ENCODE assay signal across 14 mouse cellular contexts in the genomic region with DNA sequence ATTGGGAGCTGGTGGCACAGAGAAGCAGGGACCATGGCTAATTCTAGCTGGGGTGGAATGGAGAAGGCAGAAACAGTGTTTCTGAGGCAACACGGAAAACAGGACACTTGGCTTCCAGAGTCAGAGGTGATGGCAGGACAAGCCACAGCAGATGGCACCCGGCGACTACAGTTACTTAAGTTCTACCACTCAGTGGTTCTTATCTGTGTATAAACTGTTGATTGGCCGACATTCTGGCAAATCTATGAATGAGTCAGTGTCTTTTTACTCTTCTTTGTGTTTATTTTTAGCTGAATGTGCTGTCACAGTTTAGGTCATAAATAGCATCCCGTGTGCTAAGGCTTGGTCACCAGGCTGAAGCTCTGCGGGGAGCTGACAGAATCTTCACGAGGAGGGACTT. TPM values are rescaled to one million over a fixed set of nuclear protein-coding genes. Genes with fewer than 3 reads are reported as not detected.
DNase-seq lines count a peak whose midpoint lies in the region; ATAC-seq and TF ChIP-seq lines count a peak whose summit lies in the region.
"Had no signal": no experiment of that assay in that cellular context is flagged by ENCODE, and none has a peak within 500 bp of the region (broad histone marks: within the 10 kb centered on the region; RNA-seq: fewer than 3 reads in every experiment).

No protein-coding gene starts in this region.

- no peak overlapping the region for H3K4me2 ChIP-seq in heart, embryonic 11.5 days
- H3K4me2 ChIP-seq: embryonic facial prominence, embryonic 12.5 days had no signal

- H3K79me2 ChIP-seq in C2C12 (ENCODE audit: control insufficient read depth, insufficient read depth) = no peaks in the 10 kb centered on the region

- H3K27ac ChIP-seq in heart, embryonic 11.5 days (ENCODE audit: low read depth, low read length) = peak overlapping the region; percentile 47
- H3K27ac ChIP-seq: embryonic facial prominence, embryonic 12.5 days; limb, embryonic 10.5 days; midbrain, embryonic 10.5 days had no signal

- no peaks in the 10 kb centered on the region for H3K36me3 ChIP-seq in C2C12 (ENCODE audit: control insufficient read depth, insufficient read depth)
- no peaks in the 10 kb centered on the region for H3K36me3 ChIP-seq in heart, embryonic 11.5 days (ENCODE audit: control insufficient read depth, insufficient read depth, low read length)
- H3K36me3 ChIP-seq: embryonic facial prominence, embryonic 12.5 days; limb, embryonic 10.5 days; midbrain, embryonic 10.5 days had no signal

- H3K27me3 ChIP-seq in C2C12 (ENCODE audit: control insufficient read depth, insufficient read depth, insufficient read length) = no peaks in the 10 kb centered on the region
- no peaks in the 10 kb centered on the region for H3K27me3 ChIP-seq in heart, embryonic 11.5 days (ENCODE audit: control insufficient read depth, insufficient read depth, low read length)
- H3K27me3 ChIP-seq: embryonic facial prominence, embryonic 12.5 days had no signal

- DNase-seq in cerebellum, adult 8-10 months = peak; percentile 35
- DNase-seq in lung, postnatal 25 days (ENCODE audit: low spot score) = peak; percentile 23
- no peak for DNase-seq in right cerebral cortex, postnatal 25 days
- no peak for DNase-seq in retina, postnatal 1 day
- DNase-seq: adrenal gland, postnatal 25 days; kidney, adult 18-20 months had no signal

- no peak for TF ChIP-seq CTCF in C2C12 (IDR thresholded peaks at IDR 0.05; ENCODE audit: control insufficient read depth, insufficient read depth, insufficient read length)

- WGBS in heart, embryonic 11.5 days (ENCODE audit: insufficient replicate concordance) = 36% methylated on average over 7 of the region's 7 CpGs

- no peak for ATAC-seq in cerebellum, adult (ENCODE audit: insufficient number of reproducible peaks, low FRiP score, low TSS enrichment)
- ATAC-seq in heart, embryonic 11.5 days (replicated peaks; ENCODE audit: insufficient number of reproducible peaks, low FRiP score, low TSS enrichment) = no peak
- ATAC-seq in inflammation-experienced regulatory T-cells, adult 6 months = no peak

- H3K9ac ChIP-seq in heart, embryonic 11.5 days (ENCODE audit: low read depth, low read length) = no peak overlapping the region
- H3K9ac ChIP-seq: embryonic facial prominence, embryonic 12.5 days had no signal

- H3K9me3 ChIP-seq in heart, embryonic 11.5 days (replicated peaks; ENCODE audit: control insufficient read depth, low read length) = no peaks in the 10 kb centered on the region
- H3K9me3 ChIP-seq: embryonic facial prominence, embryonic 12.5 days; limb, embryonic 10.5 days; midbrain, embryonic 10.5 days had no signal

- H3K4me1 ChIP-seq in heart, embryonic 11.5 days (ENCODE audit: control insufficient read depth, insufficient read depth, low read length) = peaks cover 20% of the 10 kb centered on the region
- H3K4me1 ChIP-seq: limb, embryonic 10.5 days had no signal

- no peak overlapping the region for H3K4me3 ChIP-seq in C2C12 (ENCODE audit: insufficient read depth, poor library complexity, severe bottlenecking)
- H3K4me3 ChIP-seq in heart, embryonic 11.5 days (ENCODE audit: low read depth, low read length) = no peak overlapping the region
- H3K4me3 ChIP-seq: embryonic facial prominence, embryonic 12.5 days; limb, embryonic 10.5 days; midbrain, embryonic 10.5 days had no signal

- H3K79me3 ChIP-seq in C2C12 (ENCODE audit: low read depth) = no peaks in the 10 kb centered on the region

- H3ac ChIP-seq in C2C12 (ENCODE audit: control insufficient read depth, insufficient read length, low read depth) = no peak overlapping the region

TF ChIP-seq in C2C12, 6 proteins besides CTCF, POLR2A, EP300 and RAD21:
- no peak for TF ChIP-seq CEBPB (IDR thresholded peaks at IDR 0.05; ENCODE audit: low read depth)
- no peak for TF ChIP-seq USF1 (IDR thresholded peaks at IDR 0.05; ENCODE audit: low read depth)
- TF ChIP-seq MYOD1 (IDR thresholded peaks at IDR 0.05; ENCODE audit: control insufficient read depth, insufficient read length, low read depth) = peak; percentile 84
- no peak for TF ChIP-seq FOSL1 (IDR thresholded peaks at IDR 0.05; ENCODE audit: insufficient read depth, low read length, poor library complexity, severe bottlenecking)

RNA-seq across cellular contexts. Expression of gene Cpd, which starts 10.3 kb away (rescaled TPM):
- 11.6 TPM for polyA plus RNA-seq in C2C12 (2012; fragmentation: generic; extraction: Trizol)
- 19.9 and 20.8 TPM in 2 replicates for polyA plus RNA-seq in heart, embryonic 11.5 days (2014; fragmentation: Nextera tagmentation; extraction: Ambion mirVana)
- 1 to 10 TPM; 3.8 to 5.5 (median 5.5) TPM for polyA plus RNA-seq in inflammation-experienced regulatory T-cells, adult 6 months (2017; shearing (Covaris generic))

RNA-seq across cellular contexts. Expression of gene Tmigd1, which starts 44.8 kb away (rescaled TPM):
- not detected for polyA plus RNA-seq in C2C12 (2012; fragmentation: generic; extraction: Trizol)
- 0.23 TPM in 1 of 2 replicates, not detected in the other for polyA plus RNA-seq in heart, embryonic 11.5 days (2014; fragmentation: Nextera tagmentation; extraction: Ambion mirVana)
- polyA plus RNA-seq in inflammation-experienced regulatory T-cells, adult 6 months (2017; shearing (Covaris generic)) = 1 to 10 TPM in 2 of 3 experiments, under 1 TPM in 1; 0.42 to 2.8 (median 1.1) TPM
- polyA plus RNA-seq: embryonic facial prominence, embryonic 12.5 days; frontal cortex, adult 2 months had no signal

Comparison
In these comparisons a context has a peak if more than half of its experiments do, and no peak if none do; other contexts are left out.
1. DNase-seq: peak in cerebellum, adult 8-10 months (single experiment) and lung, postnatal 25 days (single experiment); none in right cerebral cortex, postnatal 25 days (single experiment) and retina, postnatal 1 day (single experiment).